9 mouse cellular contexts compared by ENCODE assay signal in genomic region chr16:70353058-70353457, GRCm38 (mm10). TPM values are rescaled to one million over a fixed set of nuclear protein-coding genes. Genes with fewer than 3 reads are reported as not detected.
DNase-seq lines count a peak whose midpoint lies in the region; ATAC-seq lines count a peak whose summit lies in the region.
"Had no signal": no experiment of that assay in that cellular context is flagged by ENCODE, and none has a peak within 500 bp of the region (broad histone marks: within the 10 kb centered on the region; RNA-seq: fewer than 3 reads in every experiment).

No protein-coding gene starts in this region.

- WGBS in kidney, embryonic 14.5 days = 33% methylated on average over 2 of the region's 2 CpGs

- H3K4me1 ChIP-seq in kidney, embryonic 14.5 days (ENCODE audit: control insufficient read depth, insufficient read depth, low read length) = no peaks in the 10 kb centered on the region

- H3K27ac ChIP-seq in kidney, embryonic 14.5 days (ENCODE audit: low read depth, low read length) = no peak overlapping the region
- H3K27ac ChIP-seq: embryonic facial prominence, embryonic 13.5 days had no signal

- H3K9me3 ChIP-seq in kidney, embryonic 14.5 days (ENCODE audit: control insufficient read depth, low read length) = no peaks in the 10 kb centered on the region
- H3K9me3 ChIP-seq: embryonic facial prominence, embryonic 13.5 days had no signal

- H3K27me3 ChIP-seq in kidney, embryonic 14.5 days (ENCODE audit: control insufficient read depth, insufficient read depth, low read length) = no peaks in the 10 kb centered on the region
- H3K27me3 ChIP-seq: embryonic facial prominence, embryonic 13.5 days had no signal

- 0 out of 2 replicates have a peak, but pooled peaks have one; percentile 58 for ATAC-seq in kidney, embryonic 14.5 days (ENCODE audit: low FRiP score, low TSS enrichment)
- peak; percentile 39; the same call in 1 of the 2 replicates for ATAC-seq in neutrophil, adult 5-6 weeks (ENCODE audit: extremely low read depth, insufficient number of reproducible peaks, low FRiP score, poor library complexity, severe bottlenecking)

- H3K36me3 ChIP-seq in kidney, embryonic 14.5 days (ENCODE audit: control insufficient read depth, insufficient read depth, low read length) = no peaks in the 10 kb centered on the region
- H3K36me3 ChIP-seq: embryonic facial prominence, embryonic 13.5 days had no signal

- no peak overlapping the region for H3K9ac ChIP-seq in kidney, embryonic 14.5 days (ENCODE audit: low read depth, low read length)
- H3K9ac ChIP-seq: embryonic facial prominence, embryonic 13.5 days had no signal

- no peak overlapping the region for H3K4me3 ChIP-seq in kidney, embryonic 14.5 days (ENCODE audit: low read length)
- H3K4me3 ChIP-seq: embryonic facial prominence, embryonic 13.5 days had no signal

- DNase-seq in cerebellum, postnatal 14 days = peak; percentile 33 to 40
- DNase-seq in cerebellum, adult 8-10 months = no peak
- peak; percentile 18 for DNase-seq in MN1 (ENCODE audit: low spot score)
- peak; percentile 16 for DNase-seq in gonadal fat pad, adult 2 months (ENCODE audit: low read depth)
- no peak for DNase-seq in urinary bladder, adult 18-20 months (ENCODE audit: low spot score in 2 of 2)
- no peak for DNase-seq in testis, postnatal 14 days (ENCODE audit: low spot score)

- H3K4me2 ChIP-seq in kidney, embryonic 14.5 days (replicated peaks; ENCODE audit: low read depth, low read length) = no peak overlapping the region
- H3K4me2 ChIP-seq: embryonic facial prominence, embryonic 13.5 days had no signal

RNA-seq across cellular contexts. Expression of gene Gbe1, which starts 39.3 kb away (rescaled TPM):
- 23.8 and 41.3 TPM in 2 replicates for polyA plus RNA-seq in gonadal fat pad, adult 2 months (2012; rRNA removed)
- 16.4 and 26.6 TPM in 2 replicates for polyA plus RNA-seq in kidney, embryonic 14.5 days (2014; fragmentation: Nextera tagmentation; extraction: Ambion mirVana)
- 24.2 and 34.2 TPM in 2 replicates for total RNA-seq in neutrophil, adult 5-6 weeks (2017)

Comparison
In these comparisons a context has a peak if more than half of its experiments do, and no peak if none do; other contexts are left out.
1. DNase-seq: peak in cerebellum, postnatal 14 days (2 of 2), MN1 (single experiment) and gonadal fat pad, adult 2 months (single experiment); none in cerebellum, adult 8-10 months (single experiment), urinary bladder, adult 18-20 months (0 of 2) and testis, postnatal 14 days (single experiment).